Mouse (Mus musculus): ENCODE results near the gene Prune2. TPM values are rescaled to one million over a fixed set of nuclear protein-coding genes. Genes with fewer than 3 reads are reported as not detected.

Gene Prune2
- total and polyA plus RNA-seq, 3 experiments = 16.3 to 54.6 (median 48.7) TPM

- H3K4me1 ChIP-seq (ENCODE audit: control insufficient read depth, insufficient read depth, low read length) = no peaks in the 10 kb centered on the region
- H3K4me3 ChIP-seq = no peak overlapping the region
- DNase-seq = no peak
- no peaks in the 10 kb centered on the region for H3K79me2 ChIP-seq (replicated peaks; ENCODE audit: control insufficient read depth, insufficient read depth, low read length)
- TF ChIP-seq CTCF (IDR thresholded peaks at IDR 0.05) = no peak
- TF ChIP-seq POLR2A (IDR thresholded peaks at IDR 0.05; ENCODE audit: insufficient read depth, low read depth, low read length) = no peak
- no peak for TF ChIP-seq EP300 (IDR thresholded peaks at IDR 0.05; ENCODE audit: insufficient read depth, low read depth, low read length)
- no peak overlapping the region for H3K9ac ChIP-seq (ENCODE audit: low read depth, low read length)
- H3K27ac ChIP-seq = no peak overlapping the region
- H3K27me3 ChIP-seq (ENCODE audit: control insufficient read depth, insufficient read depth, low read length) = no peaks in the 10 kb centered on the region
- intact Hi-C loops (cut with DNase I) = no loop called here
- 81% methylated on average over 7 of the region's 7 CpGs for WGBS
- no peaks in the 10 kb centered on the region for H3K36me3 ChIP-seq (ENCODE audit: control insufficient read depth, insufficient read depth, low read length)
These were observed 113.1 kb downstream of the Prune2 start for GRCm38 (mm10) chr19:17069067-17069466.

DNA sequence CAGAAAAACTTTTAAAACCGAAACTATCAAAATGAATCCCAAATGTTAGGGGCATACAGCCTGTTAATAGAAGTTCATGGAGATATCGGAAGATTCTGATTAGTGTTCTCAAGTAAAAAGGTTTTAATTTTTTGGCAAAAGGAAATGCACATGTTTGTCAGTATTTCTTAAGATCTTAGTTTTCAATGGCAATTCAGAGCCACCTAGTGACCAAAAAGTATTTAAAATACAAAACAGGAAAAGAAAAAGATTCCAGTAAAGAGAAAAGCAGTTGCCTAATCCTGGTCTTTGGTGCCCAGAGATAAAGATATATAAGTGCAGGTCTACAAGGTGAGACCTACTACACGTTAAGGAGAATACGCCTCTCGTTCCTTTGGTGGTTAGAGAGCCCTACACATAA is 115.3 kb downstream of the Prune2 start:
- no peak for TF ChIP-seq CTCF (IDR thresholded peaks at IDR 0.05)
- TF ChIP-seq POLR2A (IDR thresholded peaks at IDR 0.05; ENCODE audit: insufficient read depth, low read depth, low read length) = no peak
- no peak for TF ChIP-seq EP300 (IDR thresholded peaks at IDR 0.05; ENCODE audit: insufficient read depth, low read depth, low read length)
- intact Hi-C loops (cut with DNase I) = no loop called here
- WGBS = 81% methylated on average over 5 of the region's 5 CpGs

DNA sequence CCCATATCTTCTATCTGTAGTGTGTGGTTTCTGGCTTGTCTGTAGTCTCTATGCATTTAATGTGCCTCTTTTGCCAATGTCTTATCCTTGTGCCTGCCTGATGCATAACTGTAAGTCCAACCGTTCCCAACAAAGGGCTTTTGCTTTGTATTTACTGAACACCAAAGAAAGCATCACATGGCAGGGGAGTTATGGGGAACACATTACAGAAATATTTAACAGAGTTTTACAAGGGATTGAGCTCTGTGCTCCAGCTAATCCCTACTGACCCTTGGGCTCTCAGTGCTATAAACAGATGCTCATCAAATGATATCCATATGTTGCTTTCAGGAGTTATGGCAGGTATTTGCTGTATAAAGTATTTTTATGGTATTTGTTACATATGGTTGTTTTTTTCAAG is 116.3 kb downstream of the Prune2 start:
- WGBS = 78% methylated on average over 1 of the region's 1 CpGs
- no peak for TF ChIP-seq POLR2A (IDR thresholded peaks at IDR 0.05; ENCODE audit: insufficient read depth, low read depth, low read length)
- Histone ChIP-seq H3K4me3 (no peak overlapping the region), H3K9ac (ENCODE audit: low read depth, low read length) (no peak overlapping the region), H3K4me1 (ENCODE audit: control insufficient read depth, insufficient read depth, low read length) (no peaks in the 10 kb centered on the region), H3K79me2 (replicated peaks; ENCODE audit: control insufficient read depth, insufficient read depth, low read length) (no peaks in the 10 kb centered on the region), H3K27ac (no peak overlapping the region), H3K36me3 (ENCODE audit: control insufficient read depth, insufficient read depth, low read length) (no peaks in the 10 kb centered on the region), H3K27me3 (ENCODE audit: control insufficient read depth, insufficient read depth, low read length) (no peaks in the 10 kb centered on the region)
- DNase-seq = no peak
- intact Hi-C loops (cut with DNase I) = no loop called here

More for the DNA sequence above, 115.3 kb downstream of the Prune2 start:
- H3K27ac ChIP-seq = no peak overlapping the region
- no peaks in the 10 kb centered on the region for H3K36me3 ChIP-seq (ENCODE audit: control insufficient read depth, insufficient read depth, low read length)
- H3K9ac ChIP-seq (ENCODE audit: low read depth, low read length) = no peak overlapping the region
- H3K79me2 ChIP-seq (replicated peaks; ENCODE audit: control insufficient read depth, insufficient read depth, low read length) = no peaks in the 10 kb centered on the region
- H3K27me3 ChIP-seq (ENCODE audit: control insufficient read depth, insufficient read depth, low read length) = no peaks in the 10 kb centered on the region
- H3K4me1 ChIP-seq (ENCODE audit: control insufficient read depth, insufficient read depth, low read length) = no peaks in the 10 kb centered on the region
- DNase-seq = no peak
- no peak overlapping the region for H3K4me3 ChIP-seq

GRCm38 (mm10) chr19:17078643-17079316 is 122.9 kb downstream of the Prune2 start:
- Histone ChIP-seq H3K27me3 (ENCODE audit: control insufficient read depth, insufficient read depth, low read length) (no peaks in the 10 kb centered on the region), H3K4me1 (ENCODE audit: control insufficient read depth, insufficient read depth, low read length) (no peaks in the 10 kb centered on the region), H3K36me3 (ENCODE audit: control insufficient read depth, insufficient read depth, low read length) (no peaks in the 10 kb centered on the region), H3K4me3 (no peak overlapping the region), H3K9ac (ENCODE audit: low read depth, low read length) (no peak overlapping the region), H3K79me2 (replicated peaks; ENCODE audit: control insufficient read depth, insufficient read depth, low read length) (no peaks in the 10 kb centered on the region), H3K27ac (no peak overlapping the region)
- intact Hi-C loops (cut with DNase I) = no loop called here
- DNase-seq = no peak
- 61% methylated on average over 8 of the region's 8 CpGs for WGBS
- TF ChIP-seq POLR2A (IDR thresholded peaks at IDR 0.05; ENCODE audit: insufficient read depth, low read depth, low read length) (no peak), CTCF (IDR thresholded peaks at IDR 0.05) (no peak), EP300 (IDR thresholded peaks at IDR 0.05; ENCODE audit: insufficient read depth, low read depth, low read length) (no peak)

DNA sequence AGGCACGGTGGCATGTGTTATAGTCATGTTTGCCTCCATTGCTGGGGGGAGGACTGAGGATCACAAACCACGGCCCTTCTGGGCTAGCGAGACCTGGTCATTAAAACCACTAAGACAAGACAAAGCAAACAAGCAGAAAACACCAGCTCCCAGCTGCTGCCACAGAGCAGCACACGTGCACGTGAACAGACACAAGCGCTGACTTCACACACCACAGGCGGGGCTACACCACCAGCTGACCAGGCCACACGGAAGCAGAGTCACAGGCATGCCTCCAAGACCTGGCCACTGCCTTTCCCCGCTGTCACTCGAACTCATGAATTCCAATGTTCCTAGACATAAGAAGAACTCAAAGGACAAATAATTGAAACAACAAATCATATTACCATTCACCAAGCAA is 125.5 kb downstream of the Prune2 start:
- WGBS = 82% methylated on average over 10 of the region's 10 CpGs
- no peaks in the 10 kb centered on the region for H3K79me2 ChIP-seq (replicated peaks; ENCODE audit: control insufficient read depth, insufficient read depth, low read length)
- no peaks in the 10 kb centered on the region for H3K27me3 ChIP-seq (ENCODE audit: control insufficient read depth, insufficient read depth, low read length)
- H3K9ac ChIP-seq (ENCODE audit: low read depth, low read length) = no peak overlapping the region
- H3K4me1 ChIP-seq (ENCODE audit: control insufficient read depth, insufficient read depth, low read length) = no peaks in the 10 kb centered on the region
- H3K36me3 ChIP-seq (ENCODE audit: control insufficient read depth, insufficient read depth, low read length) = no peaks in the 10 kb centered on the region
- DNase-seq = no peak
- TF ChIP-seq POLR2A (IDR thresholded peaks at IDR 0.05; ENCODE audit: insufficient read depth, low read depth, low read length) = no peak
- TF ChIP-seq EP300 (IDR thresholded peaks at IDR 0.05; ENCODE audit: insufficient read depth, low read depth, low read length) = no peak
- TF ChIP-seq CTCF (IDR thresholded peaks at IDR 0.05) = no peak
- intact Hi-C loops (cut with DNase I) = no loop called here
- no peak overlapping the region for H3K4me3 ChIP-seq
- H3K27ac ChIP-seq = no peak overlapping the region

DNA sequence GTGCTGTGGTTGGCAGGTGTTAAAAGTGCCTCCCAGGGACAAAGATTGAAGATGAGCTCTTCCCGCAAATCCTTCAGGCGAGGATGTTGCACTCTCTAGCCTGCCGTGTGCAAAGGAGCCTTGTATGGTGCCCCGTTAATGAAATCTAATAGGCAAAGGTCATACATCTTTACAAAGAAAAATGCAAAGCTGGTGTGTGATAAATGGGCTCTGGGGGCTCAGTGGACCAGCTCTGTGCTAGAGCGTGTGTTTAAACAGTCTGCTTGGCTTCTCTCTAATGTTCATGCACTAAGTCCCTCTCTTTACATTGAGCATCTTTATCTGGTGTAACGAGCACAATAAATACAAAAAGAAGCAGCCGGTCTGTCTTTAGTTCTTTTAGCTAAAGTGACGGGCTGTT is 138.1 kb downstream of the Prune2 start:
- no peak for DNase-seq
- no peaks in the 10 kb centered on the region for H3K36me3 ChIP-seq (ENCODE audit: control insufficient read depth, insufficient read depth, low read length)
- no peaks in the 10 kb centered on the region for H3K79me2 ChIP-seq (replicated peaks; ENCODE audit: control insufficient read depth, insufficient read depth, low read length)
- TF ChIP-seq EP300 (IDR thresholded peaks at IDR 0.05; ENCODE audit: insufficient read depth, low read depth, low read length) (no peak), CTCF (IDR thresholded peaks at IDR 0.05) (no peak), POLR2A (IDR thresholded peaks at IDR 0.05; ENCODE audit: insufficient read depth, low read depth, low read length) (no peak)
- H3K9ac ChIP-seq (ENCODE audit: low read depth, low read length) = no peak overlapping the region
- no peak overlapping the region for H3K4me3 ChIP-seq
- H3K27ac ChIP-seq = no peak overlapping the region
- intact Hi-C loops (cut with DNase I) = no loop called here
- no peaks in the 10 kb centered on the region for H3K4me1 ChIP-seq (ENCODE audit: control insufficient read depth, insufficient read depth, low read length)
- WGBS = 73% methylated on average over 8 of the region's 8 CpGs
- no peaks in the 10 kb centered on the region for H3K27me3 ChIP-seq (ENCODE audit: control insufficient read depth, insufficient read depth, low read length)
